Mouse (Mus musculus) olfactory bulb, adult 2 months (tissue): ENCODE measurements at regions not wholly inside any gene's neighbourhood (a gene's known extent, or its start where the extent isn't known, plus 50 kb on each side); places are given as distances from the start of the nearest gene placed in this dataset.

Source experiments
- CTCF ChIP-seq: fragments of 200-500 bp; IDR thresholded peaks from 2 replicates; pipeline ENCODE4 v1.5.1; 2012; ENCODE audit warnings: low read depth, mild to moderate bottlenecking, low read length, moderate library complexity; ENCODE audit not compliant: insufficient read depth
- POLR2A ChIP-seq: fragments of 200-500 bp; IDR thresholded peaks from 2 replicates; pipeline ENCODE4 v1.6.1; 2012; ENCODE audit warnings: mild to moderate bottlenecking, low read depth, low read length, moderate library complexity; ENCODE audit not compliant: insufficient read depth

DNA sequence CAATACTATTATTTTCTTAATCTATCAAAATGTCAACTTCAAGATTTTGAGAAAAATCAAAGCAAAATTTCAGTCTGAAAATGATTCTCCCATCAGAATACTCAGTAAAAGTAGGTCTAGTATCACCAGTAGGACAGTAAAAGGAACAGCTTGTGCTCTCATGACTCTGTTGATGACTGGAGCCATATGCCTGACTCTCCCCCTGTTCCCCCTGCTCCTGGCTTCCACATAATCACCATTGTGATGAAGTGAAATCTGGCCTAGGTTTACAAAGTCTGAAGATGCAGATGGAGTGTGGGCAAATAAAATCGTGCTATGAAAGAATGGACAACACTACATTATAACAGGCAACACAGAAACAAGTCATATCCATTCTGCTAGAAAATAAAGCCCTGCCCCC is 708.3 kb upstream of the Nrsn1 start:
- TF ChIP-seq POLR2A (no peak), CTCF (no peak)
